Mouse (Mus musculus): ENCODE results near the gene Klf16. TPM values are rescaled to one million over a fixed set of nuclear protein-coding genes. Genes with fewer than 3 reads are reported as not detected.
A peak's percentile ranks its signal among the peaks of the same experiment; 100 is the strongest.

Klf16 gene
- polyA plus RNA-seq, 1 experiment, result 35.6 TPM

DNA sequence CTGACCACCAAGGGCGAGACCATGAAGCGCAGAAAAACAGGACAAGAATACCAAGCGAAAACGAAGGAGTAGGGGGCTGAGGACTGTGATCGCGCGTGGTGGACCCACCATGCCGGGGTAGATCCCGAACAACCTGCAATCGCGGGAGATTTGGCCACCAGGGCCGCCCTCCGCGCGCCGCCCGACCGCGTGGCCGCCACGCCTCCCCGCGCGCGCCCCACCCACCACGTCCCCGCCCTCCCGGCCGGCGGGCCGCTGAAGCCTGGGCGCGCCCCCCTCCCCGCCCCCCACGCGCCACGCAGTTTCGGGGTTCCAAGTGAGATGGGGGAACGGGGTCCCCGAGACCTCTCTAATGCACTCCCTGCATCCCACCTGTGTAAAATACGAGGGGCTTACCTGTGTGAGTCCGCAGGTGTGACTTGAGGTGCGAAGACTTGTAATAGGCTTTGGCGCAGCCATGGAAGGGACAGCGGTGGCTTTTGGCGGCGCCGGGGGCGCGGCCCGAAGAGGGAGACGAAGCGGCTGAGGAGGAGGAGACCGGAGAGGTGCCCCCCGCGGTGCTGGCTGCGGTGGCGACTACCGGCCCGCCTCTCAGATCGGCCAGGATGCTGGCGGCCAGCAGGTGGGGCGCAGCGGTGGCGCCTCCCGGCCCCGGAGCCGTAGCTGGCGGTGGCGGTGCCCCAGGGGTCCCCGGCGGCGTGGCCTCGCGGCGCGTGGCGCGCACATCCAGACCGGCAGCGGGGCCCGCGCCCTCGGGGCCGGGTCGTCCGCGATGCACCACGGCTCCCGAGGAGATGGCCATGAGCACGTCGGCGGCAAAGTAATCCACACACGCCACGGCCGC lies 548 bp downstream of the Klf16 start:
- H3K9me3 ChIP-seq, result no peaks in the 10 kb centered on the region

DNA sequence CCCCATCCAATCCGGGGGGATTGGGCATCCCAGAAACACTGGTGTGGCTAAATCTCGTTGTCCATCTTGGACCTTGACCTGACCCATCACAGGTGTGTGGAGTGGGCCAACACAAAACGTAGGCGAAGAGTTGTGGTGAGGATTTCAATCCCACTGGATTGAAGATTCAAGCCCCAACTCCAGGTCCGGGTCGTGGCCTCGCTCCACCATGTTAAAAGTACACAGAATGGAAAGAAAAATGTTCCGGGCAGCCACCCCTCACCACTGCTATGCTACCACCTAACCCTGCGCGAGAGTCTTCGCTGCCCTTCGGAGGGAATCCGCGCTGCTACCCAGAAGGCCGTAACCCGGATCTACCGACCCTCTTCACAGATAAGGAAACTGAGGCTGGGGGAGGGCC lies 1.2 kb downstream of the Klf16 start:
- TF ChIP-seq GATA1 (IDR thresholded peaks at IDR 0.05; ENCODE audit: borderline replicate concordance, low read length), result no peak
- TF ChIP-seq FLI1 (IDR thresholded peaks at IDR 0.05; ENCODE audit: low read length), result no peak
- Histone ChIP-seq H3K27me3 (replicated peaks) (no peaks in the 10 kb centered on the region), H3K4me1 (peaks cover 79% of the 10 kb centered on the region), H3K9me3 (no peaks in the 10 kb centered on the region), H3K4me3 (replicated peaks) (peak overlapping the region; percentile 92), H3K36me3 (replicated peaks; ENCODE audit: low read length) (peaks cover 24% of the 10 kb centered on the region)

More for the DNA sequence above, 548 bp downstream of the Klf16 start:
- Histone ChIP-seq H3K27me3 (replicated peaks) (no peaks in the 10 kb centered on the region), H3K4me1 (peaks cover 79% of the 10 kb centered on the region), H3K4me3 (replicated peaks) (peak overlapping the region; percentile 92), H3K36me3 (replicated peaks; ENCODE audit: low read length) (peaks cover 27% of the 10 kb centered on the region)
- TF ChIP-seq GATA1 (IDR thresholded peaks at IDR 0.05; ENCODE audit: borderline replicate concordance, low read length) (no peak), FLI1 (IDR thresholded peaks at IDR 0.05; ENCODE audit: low read length) (no peak)

DNA sequence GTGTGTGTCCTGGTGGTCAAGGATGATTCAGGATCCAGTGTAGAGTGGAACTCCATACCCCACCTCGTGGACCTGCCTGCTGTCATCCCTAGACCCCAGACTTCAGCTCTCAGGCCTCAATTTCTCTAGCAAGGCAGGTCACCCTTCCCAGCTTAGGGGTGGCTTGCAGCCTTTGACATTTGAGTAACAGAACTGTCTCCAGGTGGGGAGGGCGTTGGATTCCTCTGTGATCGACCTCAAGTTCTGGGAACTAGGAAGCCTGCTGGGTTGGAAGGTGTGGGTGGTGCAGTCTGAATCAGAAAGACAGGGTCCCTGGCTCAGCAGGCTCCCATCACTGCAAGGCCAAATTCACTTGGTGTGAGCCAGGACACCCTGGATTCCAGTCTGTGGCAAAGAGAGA lies 2.2 kb downstream of the Klf16 start:
- TF ChIP-seq GATA1 (IDR thresholded peaks at IDR 0.05; ENCODE audit: borderline replicate concordance, low read length) (no peak), FLI1 (IDR thresholded peaks at IDR 0.05; ENCODE audit: low read length) (no peak)
- Histone ChIP-seq H3K9me3 (no peaks in the 10 kb centered on the region), H3K27me3 (replicated peaks) (no peaks in the 10 kb centered on the region), H3K4me1 (peaks cover 86% of the 10 kb centered on the region), H3K4me3 (replicated peaks) (peak overlapping the region; percentile 92), H3K36me3 (replicated peaks; ENCODE audit: low read length) (peaks cover 22% of the 10 kb centered on the region)

DNA sequence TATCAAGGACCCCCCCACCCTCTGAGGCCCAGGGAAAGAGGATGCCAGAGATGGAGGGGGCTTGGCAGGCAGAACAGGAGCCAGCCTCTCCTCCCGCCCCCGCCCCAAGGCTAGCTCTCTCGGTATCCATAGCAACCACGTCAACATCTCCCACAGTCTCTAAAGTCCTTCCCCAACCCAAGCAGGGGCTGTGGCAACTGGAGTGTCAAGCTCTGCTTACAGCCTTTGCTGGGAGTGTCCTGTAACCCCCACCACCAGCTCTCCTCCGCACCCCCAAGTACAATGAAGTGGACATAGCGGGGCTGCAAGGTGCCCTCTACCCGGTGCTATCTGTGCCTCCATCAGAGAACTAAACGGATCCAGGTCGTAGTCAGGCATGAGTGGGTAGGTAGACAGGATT lies 3.2 kb downstream of the Klf16 start:
- Histone ChIP-seq H3K27me3 (replicated peaks) (no peaks in the 10 kb centered on the region), H3K9me3 (no peaks in the 10 kb centered on the region), H3K36me3 (replicated peaks; ENCODE audit: low read length) (peaks cover 24% of the 10 kb centered on the region), H3K4me1 (peaks cover 86% of the 10 kb centered on the region), H3K4me3 (replicated peaks) (no peak overlapping the region)
- TF ChIP-seq FLI1 (IDR thresholded peaks at IDR 0.05; ENCODE audit: low read length) (no peak), GATA1 (IDR thresholded peaks at IDR 0.05; ENCODE audit: borderline replicate concordance, low read length) (no peak)

DNA sequence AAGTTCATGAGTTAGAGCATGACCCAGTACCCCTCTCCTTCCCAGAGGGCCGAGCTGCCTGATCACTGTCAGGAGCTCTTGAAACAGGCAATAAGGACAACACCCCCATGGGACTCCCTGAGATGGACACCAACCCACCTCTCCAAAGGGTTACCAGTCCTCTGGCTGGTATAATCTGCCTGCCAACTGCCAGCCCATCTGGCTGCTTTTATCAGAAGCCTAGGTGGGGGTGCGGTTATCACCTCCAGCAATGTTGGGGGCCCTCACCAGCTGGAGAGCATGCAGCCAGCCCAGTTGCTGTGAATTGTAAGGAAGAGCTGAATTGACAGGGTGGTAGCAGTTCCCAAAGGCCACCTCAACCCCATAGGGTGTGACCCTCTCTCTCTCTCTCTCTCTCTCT lies 4.6 kb downstream of the Klf16 start:
- H3K27me3 ChIP-seq (replicated peaks), result no peaks in the 10 kb centered on the region
- H3K36me3 ChIP-seq (replicated peaks; ENCODE audit: low read length), result peaks cover 38% of the 10 kb centered on the region
- no peaks in the 10 kb centered on the region for H3K9me3 ChIP-seq
- H3K4me1 ChIP-seq, result peaks cover 82% of the 10 kb centered on the region
- TF ChIP-seq GATA1 (IDR thresholded peaks at IDR 0.05; ENCODE audit: borderline replicate concordance, low read length), result no peak
- no peak overlapping the region for H3K4me3 ChIP-seq (replicated peaks)

DNA sequence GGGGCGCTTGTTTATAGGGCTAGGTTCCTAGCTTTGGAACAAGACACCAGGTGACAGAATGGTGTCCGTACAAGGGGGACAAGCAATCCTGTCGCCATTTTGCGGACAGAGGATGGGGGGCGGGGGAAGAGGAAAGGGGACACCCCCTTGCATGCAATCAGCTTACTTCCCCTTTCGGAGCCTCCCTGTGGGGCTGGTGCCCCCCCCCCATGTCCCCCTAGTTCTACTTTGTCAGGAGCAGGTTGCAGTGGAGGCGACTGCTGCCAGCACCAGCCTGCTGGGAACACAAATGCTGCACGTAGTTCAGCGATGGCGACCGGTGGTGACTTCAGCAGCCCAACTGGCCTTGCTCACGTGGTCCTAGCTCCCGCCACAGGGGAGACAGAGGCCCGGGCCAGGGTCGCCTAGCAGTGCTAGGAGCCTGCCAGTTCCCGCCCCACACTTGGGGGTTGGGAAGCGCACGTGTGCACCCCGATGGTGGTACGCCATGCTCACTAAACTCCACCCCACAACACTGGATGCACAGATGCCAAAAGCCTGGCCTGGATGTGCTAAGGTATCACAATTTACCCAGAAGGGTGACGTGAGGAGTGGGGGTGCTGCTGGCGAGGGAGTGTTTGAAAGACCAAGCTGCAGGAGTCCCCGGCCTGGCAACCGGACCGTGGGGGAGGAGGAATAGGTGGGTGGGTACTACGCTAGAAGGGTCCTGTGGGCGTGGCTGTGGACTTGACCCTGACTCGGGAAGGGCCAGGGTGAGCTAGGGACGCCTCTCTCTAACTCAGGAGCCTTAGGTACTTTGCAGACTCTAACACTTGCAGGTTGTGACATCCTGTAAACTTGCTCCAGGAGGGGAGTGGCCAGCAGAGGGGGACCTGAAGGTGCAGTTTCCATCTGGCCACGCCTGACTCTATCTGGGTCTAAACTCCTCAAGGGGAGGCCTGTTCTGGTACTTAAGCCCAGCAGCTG lies 6.0 kb downstream of the Klf16 start:
- TF ChIP-seq FLI1 (IDR thresholded peaks at IDR 0.05; ENCODE audit: low read length), result no peak
- no peak for TF ChIP-seq GATA1 (IDR thresholded peaks at IDR 0.05; ENCODE audit: borderline replicate concordance, low read length)
- no peaks in the 10 kb centered on the region for H3K9me3 ChIP-seq
- H3K27me3 ChIP-seq (replicated peaks), result no peaks in the 10 kb centered on the region
- peak overlapping the region; percentile 89 for H3K4me3 ChIP-seq (replicated peaks)
- H3K4me1 ChIP-seq, result peaks cover 89% of the 10 kb centered on the region
- peaks cover 45% of the 10 kb centered on the region for H3K36me3 ChIP-seq (replicated peaks; ENCODE audit: low read length)

DNA sequence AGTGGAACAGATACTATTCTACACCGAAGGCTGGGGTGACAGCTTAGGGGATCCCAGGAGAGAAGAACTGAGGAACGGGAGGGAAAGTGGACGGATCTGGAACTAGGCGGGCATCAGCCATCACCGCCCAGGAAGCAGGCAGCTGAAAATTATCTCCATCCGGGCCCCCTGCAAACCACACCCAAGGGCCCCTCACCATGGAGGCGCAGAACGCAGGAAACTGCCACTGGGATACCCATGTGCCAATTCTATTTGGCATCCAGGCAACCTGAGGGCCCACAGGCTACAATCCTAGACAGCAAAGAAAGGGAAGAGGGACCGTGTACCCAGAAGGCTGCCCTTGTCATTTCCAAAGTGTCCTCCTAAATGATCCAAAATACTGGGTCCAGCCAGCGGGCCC lies 6.7 kb downstream of the Klf16 start:
- peak overlapping the region; percentile 89 for H3K4me3 ChIP-seq (replicated peaks)
- H3K4me1 ChIP-seq, result peaks cover 88% of the 10 kb centered on the region
- no peaks in the 10 kb centered on the region for H3K9me3 ChIP-seq
- no peak for TF ChIP-seq GATA1 (IDR thresholded peaks at IDR 0.05; ENCODE audit: borderline replicate concordance, low read length)
- no peak for TF ChIP-seq FLI1 (IDR thresholded peaks at IDR 0.05; ENCODE audit: low read length)
- no peaks in the 10 kb centered on the region for H3K27me3 ChIP-seq (replicated peaks)
- peaks cover 51% of the 10 kb centered on the region for H3K36me3 ChIP-seq (replicated peaks; ENCODE audit: low read length)

DNA sequence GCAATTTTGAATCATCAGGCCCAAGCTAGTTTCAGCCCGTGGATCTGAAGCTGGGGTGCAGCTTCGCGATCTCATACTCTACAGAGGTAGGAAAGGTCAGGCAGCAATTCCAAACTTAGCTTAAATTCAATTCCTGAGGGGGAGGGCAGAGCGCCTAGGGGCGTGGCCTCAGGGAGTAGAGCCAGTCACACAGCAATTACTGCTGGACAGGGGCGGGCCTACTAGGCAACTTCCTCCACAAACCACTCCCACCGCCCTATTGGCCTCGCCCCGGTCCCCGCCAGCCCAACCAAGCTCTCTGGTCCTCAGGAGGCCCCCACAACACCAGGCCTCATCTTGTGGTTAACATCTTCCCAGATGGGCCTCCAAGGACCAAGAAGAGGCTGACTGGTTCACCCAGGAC lies 7.5 kb downstream of the Klf16 start:
- H3K4me3 ChIP-seq (replicated peaks), result peak overlapping the region; percentile 89
- H3K27me3 ChIP-seq (replicated peaks), result no peaks in the 10 kb centered on the region
- no peaks in the 10 kb centered on the region for H3K9me3 ChIP-seq
- H3K36me3 ChIP-seq (replicated peaks; ENCODE audit: low read length), result peaks cover 48% of the 10 kb centered on the region
- TF ChIP-seq FLI1 (IDR thresholded peaks at IDR 0.05; ENCODE audit: low read length), result no peak
- TF ChIP-seq GATA1 (IDR thresholded peaks at IDR 0.05; ENCODE audit: borderline replicate concordance, low read length), result no peak
- peaks cover 80% of the 10 kb centered on the region for H3K4me1 ChIP-seq

DNA sequence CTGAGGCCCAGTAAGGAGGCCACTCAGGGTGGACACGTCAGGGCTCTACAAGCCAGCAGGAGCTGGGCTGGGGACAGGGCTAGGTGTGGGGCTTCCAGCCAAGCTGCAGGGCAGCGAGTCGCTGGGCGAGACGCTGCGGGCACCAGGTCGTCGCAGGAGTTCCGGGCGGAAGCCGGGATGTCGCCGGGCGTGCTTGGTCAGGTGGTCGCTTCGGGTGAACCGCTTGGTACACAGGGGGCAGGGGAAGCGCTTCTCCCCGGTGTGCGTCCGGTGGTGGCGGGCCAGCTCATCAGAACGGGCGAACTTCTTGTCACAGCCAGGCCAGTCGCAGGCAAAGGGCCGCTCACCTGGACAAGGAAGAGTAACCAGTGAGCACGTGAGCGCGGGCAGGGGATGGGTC lies 8.2 kb downstream of the Klf16 start:
- Histone ChIP-seq H3K27me3 (replicated peaks) (no peaks in the 10 kb centered on the region), H3K36me3 (replicated peaks; ENCODE audit: low read length) (peaks cover 43% of the 10 kb centered on the region), H3K4me3 (replicated peaks) (peak overlapping the region; percentile 89), H3K4me1 (peaks cover 72% of the 10 kb centered on the region), H3K9me3 (no peaks in the 10 kb centered on the region)
- TF ChIP-seq FLI1 (IDR thresholded peaks at IDR 0.05; ENCODE audit: low read length), result no peak
- TF ChIP-seq GATA1 (IDR thresholded peaks at IDR 0.05; ENCODE audit: borderline replicate concordance, low read length), result no peak

Measured in megakaryocyte, embryonic 14.5 days (primary cell).